Mouse (Mus musculus) retina, postnatal 7 days (tissue): ENCODE data around the gene Vwa1.
"Not testable (repeated sequence)": the region's sequence is repeated elsewhere in the genome, so short reads cannot be mapped to it uniquely, and the experiment has no call there.

Experiments used
- DNase-seq: peaks from one replicate; pipeline ENCODE4 v3.0.0-alpha.2; 2012; ENCODE audit warnings: low read depth, low spot score

The Vwa1 gene

DNA sequence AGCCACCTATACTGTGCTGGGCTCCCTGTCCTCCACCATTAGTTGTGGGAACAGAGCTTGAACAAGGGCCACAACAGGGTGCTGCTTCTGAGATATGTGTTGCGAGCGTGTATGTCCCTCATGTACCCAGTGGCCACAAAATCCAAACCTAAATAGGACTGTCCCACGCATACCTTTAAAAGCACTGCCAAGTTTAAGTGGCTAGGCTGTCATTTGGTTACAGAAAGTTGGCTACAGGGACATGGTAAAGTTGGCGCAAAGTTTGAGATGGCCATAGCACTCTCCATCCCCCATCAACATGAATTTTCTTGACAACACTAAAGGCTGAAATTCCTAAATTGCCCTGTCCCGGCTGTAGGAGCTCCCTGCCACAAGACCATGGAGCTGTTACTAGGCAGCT lies 29.4 kb downstream of the Vwa1 start:
- DNase-seq = no peak

DNA sequence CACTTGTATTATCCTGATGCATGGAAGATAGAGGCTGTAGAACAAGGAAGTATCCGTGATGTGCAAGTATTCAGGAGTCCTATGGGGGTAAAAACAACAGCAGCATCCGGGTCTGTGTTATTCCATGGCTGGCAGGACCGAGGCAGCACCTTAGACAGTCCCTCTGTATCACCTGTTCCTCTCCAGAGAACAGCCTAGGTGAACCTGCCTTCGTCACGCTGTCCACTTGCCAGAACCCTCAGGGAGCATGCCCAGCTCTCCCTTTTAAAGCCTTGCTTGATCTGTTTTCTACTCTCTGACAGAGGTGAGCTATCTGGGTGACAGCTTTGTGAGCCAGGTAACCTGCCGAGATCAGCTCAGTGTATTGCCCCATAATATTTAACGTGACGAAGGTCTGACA lies 30.0 kb downstream of the Vwa1 start:
- no peak for DNase-seq

DNA sequence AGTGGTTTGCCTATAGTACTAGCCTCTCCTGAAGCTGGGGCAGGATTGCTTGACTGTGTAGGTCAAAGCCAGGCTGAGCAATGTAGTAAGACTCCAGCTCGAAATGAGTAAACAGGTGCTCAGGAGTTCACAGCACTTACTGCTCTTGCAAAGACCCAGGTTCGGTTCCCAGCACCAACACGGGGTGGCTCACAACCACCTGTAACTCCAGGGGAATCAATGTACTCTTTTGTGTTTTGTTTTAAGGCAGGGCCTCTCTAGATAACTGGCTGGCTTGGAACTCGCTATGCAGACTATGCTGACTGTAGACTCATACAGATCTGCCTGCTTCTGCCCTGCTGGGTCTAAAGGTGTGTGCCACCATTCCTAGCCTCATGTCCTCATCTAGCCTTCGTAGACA lies 31.8 kb downstream of the Vwa1 start:
- no peak for DNase-seq

DNA sequence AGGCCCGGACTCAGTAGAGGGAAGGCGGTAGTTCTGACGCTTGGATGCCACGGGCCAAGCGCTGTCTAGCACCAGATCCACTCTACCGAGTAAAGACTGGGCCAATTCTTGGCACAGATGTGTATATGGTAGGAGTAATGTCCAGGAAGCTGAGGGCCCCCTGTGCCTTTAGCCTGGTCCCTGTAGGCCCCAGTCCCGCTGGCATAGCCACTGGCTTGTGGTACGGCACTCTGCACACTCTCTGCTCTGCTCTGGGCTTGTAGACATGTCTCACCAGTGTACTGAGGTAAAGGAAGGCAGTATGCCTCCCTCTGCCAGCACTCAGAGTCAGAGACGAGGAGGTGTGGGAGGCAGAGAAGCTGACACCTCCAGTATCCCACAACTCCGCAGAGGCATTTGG lies 33.8 kb downstream of the Vwa1 start:
- not testable (repeated sequence) for DNase-seq

DNA sequence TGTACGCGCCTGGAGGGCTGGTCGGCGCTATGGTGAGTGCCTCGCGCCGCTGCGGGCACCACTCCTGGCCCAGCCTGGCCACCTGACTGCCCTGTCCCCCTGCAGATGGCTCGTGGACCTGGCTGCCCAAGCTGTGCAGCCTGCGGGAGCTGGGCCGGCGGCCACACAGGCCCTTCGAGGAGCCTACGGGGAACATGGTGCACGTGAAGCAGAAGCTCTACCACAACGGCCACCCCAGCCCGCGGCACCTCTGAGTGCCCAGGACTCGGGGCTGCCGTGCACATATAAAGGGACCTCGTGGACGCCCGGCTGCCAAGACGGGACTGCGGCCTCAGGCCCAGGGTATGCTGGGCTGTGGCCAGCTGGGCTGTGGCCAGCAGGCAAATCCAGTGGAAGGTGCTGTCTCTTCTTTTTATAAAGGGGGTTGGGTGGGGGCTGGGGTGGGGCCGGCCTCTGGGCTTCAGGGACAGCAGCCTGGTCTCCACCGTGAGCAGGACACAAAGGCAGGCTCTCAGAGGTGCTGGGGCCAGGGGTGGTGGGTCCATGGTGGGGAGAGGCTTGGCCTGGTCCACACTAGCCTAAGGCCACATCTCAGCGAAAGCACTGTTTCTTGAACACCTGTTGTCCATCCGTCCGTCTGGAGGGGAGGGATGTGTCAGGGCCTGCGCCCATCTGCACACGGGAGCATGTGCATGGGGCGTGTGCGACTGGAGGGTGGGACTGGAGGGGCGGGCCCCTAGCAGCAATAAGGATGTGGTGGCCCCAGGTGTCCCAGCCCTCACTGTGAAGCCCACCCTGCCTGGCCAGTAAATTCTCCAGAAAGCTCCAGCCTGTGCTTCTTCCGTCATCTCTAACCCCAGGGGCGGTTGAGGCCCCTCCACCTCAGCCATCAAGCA lies 34.5 kb downstream of the Vwa1 start:
- no peak for DNase-seq

DNA sequence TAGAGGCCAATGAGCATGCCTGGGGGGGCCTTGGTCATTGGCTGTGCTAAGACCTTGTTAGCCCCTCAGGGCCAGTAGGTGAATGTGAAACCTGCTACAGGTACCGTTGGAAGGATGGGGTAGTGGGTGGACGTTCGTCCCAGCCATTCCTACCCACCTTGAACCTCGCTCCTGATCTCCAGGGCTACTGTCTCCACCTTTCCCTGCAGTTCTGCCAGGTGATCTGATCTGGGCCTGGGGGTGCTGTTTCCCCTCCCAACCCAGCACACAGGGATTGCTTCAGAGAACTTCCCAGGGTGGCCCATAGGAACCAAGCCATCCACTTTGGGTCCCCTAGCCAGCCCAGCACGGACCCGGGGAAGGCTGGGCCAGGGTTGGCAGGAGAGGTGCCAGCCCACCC lies 35.3 kb downstream of the Vwa1 start:
- no peak for DNase-seq

DNA sequence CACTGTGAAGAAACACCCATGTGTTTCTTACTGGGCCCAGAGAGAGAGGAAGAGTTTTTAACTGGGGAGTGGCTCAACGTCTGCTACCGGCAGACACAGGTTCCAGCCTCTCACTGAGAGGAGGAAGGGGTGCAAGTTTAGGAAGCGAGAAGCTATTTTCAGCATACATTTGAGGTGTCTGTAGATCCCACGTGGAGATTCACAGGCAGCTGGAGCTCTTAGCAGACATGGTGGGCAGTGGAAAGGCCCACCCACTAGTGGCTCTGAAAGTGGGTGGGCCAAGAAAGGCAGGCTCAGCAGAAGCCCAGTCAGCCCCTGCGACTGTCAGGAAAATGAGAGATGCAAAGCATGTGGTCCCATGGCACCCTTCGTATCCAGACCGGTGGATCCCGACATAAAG lies 36.2 kb downstream of the Vwa1 start:
- no peak for DNase-seq

DNA sequence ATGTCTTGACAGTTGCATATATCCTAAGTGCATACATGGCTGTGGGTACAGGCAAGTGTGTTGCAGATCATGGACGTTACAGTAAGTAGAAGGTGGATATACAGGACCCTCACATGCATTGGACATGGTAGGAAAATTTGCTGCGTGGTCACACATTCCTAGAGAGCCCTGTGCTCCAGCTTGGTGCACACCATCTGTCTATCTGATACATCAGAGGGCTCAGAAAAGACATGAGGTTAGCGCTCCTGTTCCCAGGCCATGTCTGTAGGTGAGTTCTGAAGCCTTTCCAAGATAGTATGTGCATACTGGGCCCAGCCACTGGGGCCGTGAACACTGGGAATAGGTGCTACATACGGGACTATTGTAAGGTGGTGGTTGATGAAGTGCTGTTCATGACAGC lies 38.1 kb downstream of the Vwa1 start:
- no peak for DNase-seq

DNA sequence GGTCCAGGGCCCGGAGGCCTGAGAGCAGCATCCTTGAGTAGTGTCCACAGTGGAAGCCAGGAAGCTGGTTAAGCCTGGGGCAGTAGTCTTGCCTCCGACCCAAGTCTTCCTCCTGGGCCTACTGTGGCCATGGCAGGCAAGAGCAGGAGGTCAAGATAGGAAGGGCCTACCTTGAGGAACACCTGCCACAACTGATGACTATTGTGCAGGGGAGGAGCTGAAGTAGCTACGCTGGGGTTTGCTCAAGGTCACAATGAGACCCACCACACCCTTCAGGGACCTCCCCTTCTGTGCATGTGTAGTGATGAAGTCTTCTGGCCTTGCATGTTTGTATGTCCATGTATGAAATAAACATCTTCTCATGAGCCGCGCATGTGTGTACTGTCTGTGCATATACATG lies 38.7 kb downstream of the Vwa1 start:
- no peak for DNase-seq

DNA sequence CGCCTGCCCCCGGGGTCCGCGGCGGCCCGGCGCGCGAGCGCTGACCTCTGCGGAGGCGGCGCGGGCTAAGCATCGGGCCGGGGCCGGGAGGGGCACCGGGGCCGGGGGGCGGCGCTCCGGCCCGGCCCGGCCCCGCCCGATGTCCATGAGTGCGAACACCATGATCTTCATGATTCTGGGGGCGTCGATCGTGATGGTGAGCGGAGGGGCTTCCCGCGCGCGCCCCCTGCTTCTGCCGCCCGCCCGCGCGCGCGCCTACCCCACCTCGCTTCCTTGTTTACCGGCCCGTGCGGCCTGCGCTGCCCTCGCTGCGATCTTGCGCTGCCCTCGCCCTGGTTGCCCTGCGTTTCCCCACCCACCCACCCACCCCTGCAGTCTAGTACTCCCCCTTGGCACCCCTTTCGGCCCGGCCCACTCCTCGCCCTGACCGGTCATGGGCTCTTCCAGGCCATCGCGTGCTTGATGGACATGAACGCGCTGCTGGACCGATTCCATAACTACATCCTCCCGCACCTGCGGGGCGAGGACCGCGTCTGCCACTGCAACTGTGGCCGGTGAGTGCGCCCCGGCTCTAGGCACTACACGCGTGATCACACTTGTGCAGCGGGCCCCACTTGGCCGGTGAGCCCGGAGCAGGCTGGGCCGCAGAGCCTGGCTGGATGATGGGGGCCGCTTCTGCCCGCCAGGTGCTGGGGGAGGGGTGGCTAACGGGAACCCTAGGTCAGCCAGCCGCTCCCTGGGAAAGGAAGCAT lies 39.4 kb downstream of the Vwa1 start:
- peak; percentile 31 for DNase-seq

DNA sequence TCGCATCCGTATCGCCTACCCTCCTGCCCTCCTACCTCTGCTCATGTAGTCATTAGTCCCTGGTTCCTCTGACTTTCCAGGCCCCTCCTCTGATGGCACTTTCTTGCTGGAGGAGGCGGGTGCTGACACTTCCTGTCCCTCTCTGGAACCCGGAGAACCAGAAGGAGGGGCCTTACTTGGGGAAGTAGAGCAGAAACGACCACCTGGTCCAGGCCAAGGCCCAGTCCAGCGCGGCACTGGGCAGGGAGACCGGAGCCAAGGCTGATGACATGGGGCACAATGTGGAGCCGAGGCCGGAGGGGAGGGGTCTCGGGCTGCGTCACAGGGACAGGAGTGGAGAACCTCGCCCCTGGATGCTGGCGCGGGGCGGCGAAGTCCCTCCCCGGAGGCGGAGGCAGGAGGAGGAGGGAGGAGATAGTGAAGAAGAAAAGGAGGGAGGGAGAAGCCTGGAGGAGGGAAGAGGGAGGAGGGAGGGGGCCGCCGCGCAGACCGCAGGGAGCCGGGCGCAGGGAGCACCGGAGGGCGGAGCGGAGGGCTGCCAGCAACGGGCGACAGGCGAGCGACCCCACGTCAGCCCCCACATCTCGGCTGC lies 40.1 kb downstream of the Vwa1 start, which contains the start of gene Tmem240:
Gene Tmem240, plus strand, starts transcription at position 451 of the 592 bp plus-strand sequence.
- DNase-seq = peak; percentile 76

DNA sequence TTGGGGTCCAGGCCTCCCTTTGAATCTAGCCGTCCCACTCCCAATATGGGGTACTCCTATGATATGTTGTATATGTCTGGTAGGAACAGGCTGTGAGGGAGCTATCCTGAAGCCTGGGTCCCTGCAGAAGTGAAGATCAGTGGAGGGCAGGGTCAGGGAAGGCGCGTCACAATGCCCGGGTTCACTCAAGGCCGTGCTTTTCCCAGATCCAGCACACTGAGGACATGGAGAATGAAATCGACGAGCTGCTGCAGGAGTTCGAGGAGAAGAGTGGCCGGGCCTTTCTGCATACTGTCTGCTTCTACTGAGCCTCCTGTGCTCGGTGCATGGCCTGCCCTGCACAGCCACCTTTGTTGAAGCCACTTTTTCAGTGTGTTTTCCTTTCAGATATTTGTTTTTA lies 41.2 kb downstream of the Vwa1 start:
- no peak for DNase-seq

DNA sequence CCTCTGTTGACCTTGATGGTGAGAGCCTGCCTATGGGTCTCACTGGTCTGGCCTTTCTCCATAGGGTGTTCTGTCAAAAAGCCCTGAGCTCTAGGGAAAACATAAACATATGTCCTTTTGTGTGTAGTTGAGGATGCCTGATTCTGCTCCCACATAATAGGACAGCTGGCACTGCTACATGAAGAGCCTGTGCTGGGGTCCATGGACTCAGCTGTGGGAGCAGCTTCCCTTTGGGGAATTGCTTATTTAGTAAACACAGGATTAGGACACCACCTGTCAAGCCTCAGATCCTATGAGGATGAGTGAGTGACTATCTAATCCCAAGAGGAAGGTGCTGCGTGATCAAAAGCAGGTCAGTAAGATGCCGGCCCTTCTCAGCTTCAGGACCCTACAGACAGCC lies 46.5 kb downstream of the Vwa1 start:
- peak; percentile 48 for DNase-seq

DNA sequence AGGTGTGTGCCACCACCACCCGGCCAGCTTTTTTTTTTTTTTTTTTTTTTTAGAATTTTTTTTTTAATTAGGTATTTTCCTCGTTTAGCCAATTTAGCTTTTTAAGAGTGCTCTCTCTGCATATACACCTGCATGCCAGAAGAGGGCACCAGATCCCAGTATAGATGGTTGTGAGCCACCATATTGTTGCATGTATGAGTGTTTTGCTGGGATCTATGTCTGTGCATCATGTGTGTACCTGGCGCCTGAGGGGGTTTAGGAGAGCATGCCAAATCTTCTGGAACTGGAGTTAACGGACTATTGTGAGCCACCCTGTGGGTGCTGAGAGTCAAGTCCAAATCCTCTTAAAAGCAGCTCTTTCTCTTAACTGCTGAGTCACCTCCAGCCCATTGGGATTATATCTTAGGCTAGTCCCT lies 52.8 kb downstream of the Vwa1 start:
- DNase-seq = peak; percentile 39
